Mouse (Mus musculus) lung, postnatal 0 days (tissue): Measurements from ENCODE around the gene Tprn.

Experiments
- CTCF ChIP-seq: IDR thresholded peaks from 2 replicates; pipeline ENCODE4 v1.5.1; 2016; ENCODE audit warnings: antibody characterized with exemption, mild to moderate bottlenecking
- EP300 ChIP-seq: IDR thresholded peaks from 2 replicates; pipeline ENCODE4 v1.6.1; 2016; ENCODE audit warnings: antibody characterized with exemption, mild to moderate bottlenecking, control low read depth

- TF ChIP-seq EP300 (no peak), CTCF (no peak)
Observed at GRCm38 (mm10) chr2:25242101-25242506, 20.3 kb upstream of the Tprn start, which contains the start of the genes Rnf208 and Cysrt1.
